Mouse (Mus musculus): ENCODE measurements at regions not wholly inside any gene's neighbourhood (a gene's known extent, or its start where the extent isn't known, plus 50 kb on each side); places are given as distances from the start of the nearest gene placed in this dataset.

DNA sequence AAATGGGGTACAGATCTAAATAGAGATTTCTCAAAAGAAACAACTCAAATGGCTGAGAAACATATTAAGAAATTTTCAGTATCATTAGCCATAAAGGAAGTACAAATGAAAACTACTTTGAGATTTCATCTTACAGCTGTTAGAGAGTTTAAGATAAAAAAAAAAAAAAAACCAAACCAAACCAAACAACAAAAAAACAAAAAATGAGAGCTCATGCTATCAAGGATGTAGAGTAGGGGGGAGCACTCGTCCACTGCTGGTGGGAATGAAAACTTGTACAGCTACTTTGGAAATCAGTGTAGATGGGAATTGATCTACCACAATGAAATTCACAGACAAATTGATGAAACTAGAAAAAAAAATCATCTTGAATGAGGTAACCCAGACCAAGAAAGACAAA is 201.9 kb upstream of the Sesn3 start:
- TF ChIP-seq EP300 (IDR thresholded peaks at IDR 0.05; ENCODE audit: low read depth) (no peak), CTCF (IDR thresholded peaks at IDR 0.05; ENCODE audit: low read depth) (no peak)
